Mouse (Mus musculus) forebrain, embryonic 12.5 days (tissue): ENCODE measurements around the gene Prl5a1. TPM values are rescaled to one million over a fixed set of nuclear protein-coding genes. Genes with fewer than 3 reads are reported as not detected.

Experiments used
- ATAC-seq: fragments of 200-750 bp; cut with Nextera tagmentation; 2 replicates; pipeline ENCODE4 v1.8.0; 2017; ENCODE audit warnings: moderate TSS enrichment; ENCODE audit not compliant: low FRiP score
- H3K27ac ChIP-seq: fragments of 300-500 bp; sonication (generic); 2 replicates; pipeline ENCODE4 v1.5.1; 2016; ENCODE audit warnings: mild to moderate bottlenecking
- H3K27me3 ChIP-seq: fragments of 300-500 bp; sonication (generic); 2 replicates; pipeline ENCODE4 v1.6.1; 2016; ENCODE audit warnings: mild to moderate bottlenecking
- H3K36me3 ChIP-seq: fragments of 300-500 bp; sonication (generic); replicated peaks from 2 replicates; pipeline ENCODE4 v1.6.1; 2016; ENCODE audit warnings: mild to moderate bottlenecking
- H3K4me1 ChIP-seq: fragments of 300-500 bp; sonication (generic); 2 replicates; pipeline ENCODE4 v1.6.1; 2016
- H3K4me2 ChIP-seq: fragments of 300-500 bp; sonication (generic); 2 replicates; pipeline ENCODE4 v1.6.1; 2016; ENCODE audit warnings: mild to moderate bottlenecking, moderate library complexity
- H3K4me3 ChIP-seq: fragments of 300-500 bp; sonication (generic); replicated peaks from 2 replicates; pipeline ENCODE4 v1.5.1; 2016; ENCODE audit warnings: mild to moderate bottlenecking
- H3K9ac ChIP-seq: fragments of 300-500 bp; sonication (generic); 2 replicates; pipeline ENCODE4 v1.6.1; 2016; ENCODE audit warnings: mild to moderate bottlenecking
- H3K9me3 ChIP-seq: fragments of 300-500 bp; sonication (generic); 2 replicates; pipeline ENCODE4 v1.6.1; 2016
- WGBS: fragments of 180-500 bp; shearing (Covaris S2); methylation state at CpG from one replicate; pipeline ENCODE4 v1.1.7; 2016; 5-methylcytosine and 5-hydroxymethylcytosine counted together
- polyA plus RNA-seq: library from polyadenylated mRNA; unstranded; fragments of >200 nt; fragmentation: Nextera tagmentation; extraction: Ambion mirVana; gene quantifications from 2 replicates; pipeline ENCODE4 v1.2.1, GENCODE M21; 2016

The Prl5a1 gene
- not detected in 2 replicates for polyA plus RNA-seq

GRCm38 (mm10) chr13:28142184-28142583, at the start of gene Prl5a1:
Gene Prl5a1 (plus strand): TSS chr13:28142484.
- H3K4me1 ChIP-seq = no peaks in the 10 kb centered on the region
- no peaks in the 10 kb centered on the region for H3K27me3 ChIP-seq
- H3K36me3 ChIP-seq = no peaks in the 10 kb centered on the region
- no peak for ATAC-seq
- 91% methylated on average over 6 of the region's 6 CpGs for WGBS
- no peak within 1 kb of the TSS for H3K4me3 ChIP-seq
- no peak within 1 kb of the TSS for H3K27ac ChIP-seq
- H3K9ac ChIP-seq = no peak within 1 kb of the TSS
- no peak within 1 kb of the TSS for H3K4me2 ChIP-seq
- no peaks in the 10 kb centered on the region for H3K9me3 ChIP-seq

GRCm38 (mm10) chr13:28096161-28096560, 46.1 kb upstream of the Prl5a1 start:
- no peak overlapping the region for H3K4me3 ChIP-seq
- H3K27ac ChIP-seq = no peak overlapping the region
- H3K9me3 ChIP-seq = no peaks in the 10 kb centered on the region
- H3K4me1 ChIP-seq = no peaks in the 10 kb centered on the region
- no peak overlapping the region for H3K4me2 ChIP-seq
- H3K36me3 ChIP-seq = no peaks in the 10 kb centered on the region
- H3K9ac ChIP-seq = no peak overlapping the region
- ATAC-seq = no peak
- H3K27me3 ChIP-seq = no peaks in the 10 kb centered on the region

GRCm38 (mm10) chr13:28108536-28108935, 33.7 kb upstream of the Prl5a1 start:
- Histone ChIP-seq H3K4me2 (no peak overlapping the region), H3K9me3 (no peaks in the 10 kb centered on the region), H3K4me1 (no peaks in the 10 kb centered on the region), H3K27ac (no peak overlapping the region), H3K4me3 (no peak overlapping the region), H3K36me3 (no peaks in the 10 kb centered on the region), H3K9ac (no peak overlapping the region), H3K27me3 (no peaks in the 10 kb centered on the region)
- WGBS = 88% methylated on average over 3 of the region's 3 CpGs
- no peak for ATAC-seq

GRCm38 (mm10) chr13:28132781-28133180, 9.5 kb upstream of the Prl5a1 start:
- H3K27ac ChIP-seq = no peak overlapping the region

GRCm38 (mm10) chr13:28135790-28136189, 6.5 kb upstream of the Prl5a1 start:
- no peak overlapping the region for H3K4me3 ChIP-seq
- no peak for ATAC-seq
- no peaks in the 10 kb centered on the region for H3K9me3 ChIP-seq

More at GRCm38 (mm10) chr13:28132781-28133180, 9.5 kb upstream of the Prl5a1 start:
- Histone ChIP-seq H3K4me3 (no peak overlapping the region), H3K4me2 (no peak overlapping the region), H3K27me3 (no peaks in the 10 kb centered on the region), H3K9ac (no peak overlapping the region), H3K4me1 (no peaks in the 10 kb centered on the region), H3K36me3 (no peaks in the 10 kb centered on the region), H3K9me3 (no peaks in the 10 kb centered on the region)
- no peak for ATAC-seq
- WGBS = 86% methylated on average over 2 of the region's 2 CpGs

More at GRCm38 (mm10) chr13:28135790-28136189, 6.5 kb upstream of the Prl5a1 start:
- Histone ChIP-seq H3K9ac (no peak overlapping the region), H3K27ac (no peak overlapping the region), H3K4me1 (no peaks in the 10 kb centered on the region), H3K4me2 (no peak overlapping the region), H3K36me3 (no peaks in the 10 kb centered on the region), H3K27me3 (no peaks in the 10 kb centered on the region)

Other genes with a start within 250 kb of the Prl5a1 start
- gene Prl4a1, start 126.3 kb upstream of the Prl5a1 start, polyA plus RNA-seq = not detected in 2 replicates
- gene Gm11361, start 115.0 kb downstream of the Prl5a1 start, polyA plus RNA-seq = 0.68 and 1.7 TPM in 2 replicates